Mouse (Mus musculus) layer of hippocampus, adult 9-11 months (tissue): Measurements from ENCODE around the gene Trim11.

Source experiments
- DNase-seq: peaks from one replicate; pipeline ENCODE4 v3.0.0; 2022

The Trim11 gene

DNA sequence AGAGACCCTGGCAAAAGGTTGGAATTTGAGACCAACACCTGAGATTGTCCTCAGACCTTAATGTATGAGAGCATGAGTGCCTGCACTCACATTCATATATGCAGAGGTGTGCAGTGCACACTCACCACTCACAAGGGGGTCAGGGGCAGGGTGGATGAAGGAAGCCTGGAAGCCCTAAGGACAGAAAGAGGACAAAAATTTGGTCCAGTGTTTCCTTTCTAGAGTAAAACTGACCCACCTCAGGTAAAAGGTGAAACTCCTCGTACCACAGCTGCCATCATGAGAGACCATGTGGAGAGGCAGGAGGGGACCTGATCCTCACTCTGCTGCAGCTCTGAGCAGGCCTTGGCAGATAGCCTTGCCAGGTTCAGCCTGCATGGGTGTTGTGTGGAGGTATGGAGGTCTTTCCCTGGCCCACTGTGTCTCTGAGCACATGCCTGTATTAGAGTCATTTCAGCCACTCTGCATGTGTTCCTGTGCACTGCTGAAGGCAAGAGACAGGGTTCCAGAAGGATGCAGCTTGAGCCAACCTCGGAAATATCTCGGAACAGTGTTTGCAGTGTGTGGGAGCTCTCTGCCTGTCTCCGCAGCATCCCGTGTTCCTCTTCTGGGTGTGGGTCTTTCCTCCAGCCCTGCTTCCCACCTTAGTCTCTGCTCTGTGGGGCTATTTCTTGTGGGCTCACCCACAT is 20.5 kb upstream of the Trim11 start:
- no peak for DNase-seq

DNA sequence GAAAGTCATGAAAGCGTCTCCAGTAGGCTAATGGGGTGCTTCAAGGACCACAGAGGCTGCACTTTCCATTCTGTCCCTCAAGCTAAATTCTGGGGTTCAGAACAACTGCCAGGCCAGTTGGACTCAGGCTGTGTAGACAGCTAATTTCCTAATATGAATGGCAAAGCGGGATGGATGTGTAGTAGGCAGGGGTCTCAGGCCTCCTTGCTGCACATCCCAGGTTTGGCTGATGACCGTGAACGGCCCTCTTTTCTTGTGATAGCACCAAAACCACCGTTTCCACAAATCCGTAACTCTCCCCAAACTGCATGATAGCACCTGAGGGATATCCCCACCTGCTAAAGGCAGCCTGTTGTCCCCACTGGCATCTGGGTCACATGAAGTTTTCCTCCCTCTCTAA is 19.4 kb upstream of the Trim11 start:
- DNase-seq, result no peak

DNA sequence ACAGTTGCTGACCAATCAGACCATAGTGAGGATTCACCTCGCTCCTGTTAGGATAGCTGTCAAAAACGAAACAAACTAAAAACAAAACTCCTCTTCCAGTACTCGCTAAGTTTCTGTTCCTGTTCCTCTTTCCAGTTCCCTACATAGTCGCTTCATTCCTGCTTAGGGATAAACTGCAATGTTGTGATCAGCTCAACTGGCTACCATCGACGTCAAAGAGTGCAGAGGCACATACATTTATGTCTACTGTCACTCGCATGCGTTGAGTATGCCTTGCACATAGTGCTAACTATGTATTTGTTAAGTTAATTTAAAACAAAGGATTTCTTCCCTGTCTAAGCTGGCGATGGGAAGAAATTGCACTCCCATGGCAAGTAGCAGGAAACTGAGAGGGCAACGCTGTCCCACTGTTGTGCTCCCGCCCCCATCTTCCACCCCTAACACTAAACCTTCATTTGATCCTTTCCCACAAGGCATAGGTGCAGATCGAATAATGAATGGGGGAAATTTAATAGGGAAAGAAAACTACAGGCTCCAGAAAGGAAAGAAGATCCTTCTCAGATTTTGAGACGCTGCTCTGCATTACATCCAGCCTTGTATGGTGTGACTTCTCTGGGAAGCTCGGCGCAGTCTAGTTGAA is 18.6 kb upstream of the Trim11 start:
- DNase-seq, result no peak

DNA sequence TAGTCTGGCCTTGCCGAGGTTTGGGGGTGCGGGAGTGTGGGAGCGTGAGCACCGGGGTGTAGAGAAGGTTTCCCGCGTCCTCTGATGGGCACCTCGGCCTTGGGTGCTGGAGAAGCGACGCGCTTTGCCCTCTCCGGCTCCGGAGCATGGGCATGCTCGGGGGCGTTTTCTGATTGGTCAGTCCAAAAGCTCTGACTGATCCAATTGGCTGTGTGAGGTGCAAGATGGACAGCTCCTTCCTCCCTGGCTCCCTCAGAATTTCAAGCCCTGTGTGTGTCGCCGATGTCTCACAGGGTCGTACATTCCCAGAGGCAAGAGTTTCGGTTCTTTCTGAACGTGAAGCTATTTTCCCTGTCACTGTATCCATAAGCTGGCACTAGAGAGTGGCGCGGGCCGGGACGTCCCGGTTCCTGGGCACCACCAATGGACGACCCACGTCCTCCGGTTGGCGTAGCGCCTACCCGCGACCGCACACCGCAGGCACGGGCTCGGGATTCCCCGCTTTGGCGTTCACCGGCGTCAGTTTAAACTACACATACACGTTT is 17.9 kb upstream of the Trim11 start:
- peak; percentile 89 for DNase-seq

DNA sequence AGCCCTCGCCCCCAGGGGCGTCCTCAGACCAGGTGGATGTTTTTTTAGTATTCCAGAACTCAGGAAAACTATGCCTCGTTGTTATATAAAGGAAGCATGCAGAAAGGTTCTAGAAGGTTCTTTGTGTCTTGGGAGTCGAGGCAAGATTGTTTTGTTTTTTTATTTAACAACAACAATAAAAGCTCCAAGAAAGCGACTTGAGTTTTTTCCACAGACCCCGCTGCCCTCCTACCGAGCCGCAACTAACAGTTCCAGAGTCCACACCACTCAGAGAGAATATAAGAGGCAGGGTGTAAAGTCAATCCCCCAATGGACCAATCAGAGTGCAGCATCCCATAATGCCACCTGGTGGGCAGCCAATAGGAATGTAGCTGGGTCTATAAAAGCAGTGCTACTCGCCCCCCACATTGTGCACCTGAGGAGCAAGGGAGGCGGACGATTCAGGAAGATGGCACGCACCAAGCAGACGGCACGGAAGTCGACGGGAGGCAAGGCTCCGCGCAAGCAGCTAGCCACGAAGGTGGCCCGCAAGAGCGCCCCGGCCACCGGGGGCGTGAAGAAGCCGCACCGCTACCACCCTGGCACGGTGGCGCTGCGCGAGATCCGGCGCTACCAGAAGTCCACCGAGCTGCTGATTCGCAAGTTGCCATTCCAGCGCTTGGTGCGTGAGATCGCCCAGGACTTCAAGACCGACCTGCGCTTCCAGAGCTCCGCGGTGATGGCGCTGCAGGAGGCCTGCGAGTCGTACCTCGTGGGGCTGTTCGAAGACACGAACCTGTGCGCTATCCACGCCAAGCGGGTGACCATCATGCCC is 16.3 kb upstream of the Trim11 start:
- DNase-seq, result no peak

DNA sequence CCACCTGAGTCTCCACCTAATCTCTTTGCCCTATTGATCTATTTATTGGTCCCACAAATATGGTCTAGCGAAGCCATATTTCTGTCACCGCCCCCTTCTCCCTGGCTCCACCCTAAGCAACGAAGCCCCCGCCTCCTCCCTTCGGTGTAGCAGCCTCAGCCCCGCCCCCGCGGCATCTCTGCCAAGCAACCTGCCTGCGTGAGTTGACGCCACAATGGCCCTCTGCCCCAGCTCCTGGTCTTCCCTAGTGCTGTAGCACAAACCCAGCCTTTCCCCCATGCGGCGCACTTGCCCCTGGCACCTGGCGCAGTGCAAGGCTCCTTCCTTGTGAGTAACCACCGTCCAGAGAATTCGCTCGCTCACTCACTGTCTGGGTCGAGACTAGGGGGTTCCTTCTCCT is 14.3 kb upstream of the Trim11 start:
- no peak for DNase-seq

- DNase-seq, result no peak
Measured at GRCm38 (mm10) chr11:58964216-58964615, 13.7 kb upstream of the Trim11 start.

GRCm38 (mm10) chr11:58965001-58965760 is 12.7 kb upstream of the Trim11 start:
- DNase-seq, result no peak

GRCm38 (mm10) chr11:58967346-58967745 is 10.5 kb upstream of the Trim11 start:
- no peak for DNase-seq

DNA sequence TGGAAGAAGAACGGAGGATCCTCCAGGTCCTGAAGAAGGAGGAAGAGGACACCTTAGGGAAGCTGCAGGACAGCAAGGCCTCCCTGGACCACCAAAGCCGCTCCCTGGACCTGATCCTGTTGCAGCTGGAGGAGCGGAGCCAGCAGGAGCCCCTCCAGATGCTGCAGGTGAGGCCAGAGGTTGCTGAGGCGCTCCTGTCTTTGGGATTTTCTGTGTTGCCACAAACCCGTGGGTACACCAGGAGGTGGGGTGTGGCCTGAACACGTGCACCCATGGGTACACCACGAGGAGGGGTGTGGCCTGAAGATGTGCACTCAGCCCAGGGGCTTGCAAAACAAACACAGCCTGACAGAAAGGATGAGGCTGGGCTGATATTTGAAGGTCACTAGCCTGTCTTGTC is 9.3 kb upstream of the Trim11 start:
- no peak for DNase-seq

DNA sequence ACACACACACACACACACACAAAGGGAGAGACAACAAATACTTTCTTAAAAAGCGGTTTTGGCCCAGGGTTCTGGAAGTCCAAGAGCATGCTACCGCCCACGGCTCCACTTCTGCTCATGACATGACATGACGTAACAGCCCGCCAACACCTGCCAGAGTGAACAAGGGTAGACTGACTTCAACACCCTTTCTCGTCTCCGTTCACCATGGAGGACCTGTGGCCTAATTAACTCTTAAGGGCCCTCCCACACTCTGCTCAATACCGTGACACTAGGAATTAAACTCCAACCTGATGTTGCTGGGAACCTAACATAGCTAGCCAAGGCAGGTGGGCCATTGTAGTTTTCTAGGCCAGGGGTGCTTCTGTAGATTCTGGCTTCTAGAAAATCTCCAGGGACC is 8.9 kb upstream of the Trim11 start:
- DNase-seq, result no peak

DNA sequence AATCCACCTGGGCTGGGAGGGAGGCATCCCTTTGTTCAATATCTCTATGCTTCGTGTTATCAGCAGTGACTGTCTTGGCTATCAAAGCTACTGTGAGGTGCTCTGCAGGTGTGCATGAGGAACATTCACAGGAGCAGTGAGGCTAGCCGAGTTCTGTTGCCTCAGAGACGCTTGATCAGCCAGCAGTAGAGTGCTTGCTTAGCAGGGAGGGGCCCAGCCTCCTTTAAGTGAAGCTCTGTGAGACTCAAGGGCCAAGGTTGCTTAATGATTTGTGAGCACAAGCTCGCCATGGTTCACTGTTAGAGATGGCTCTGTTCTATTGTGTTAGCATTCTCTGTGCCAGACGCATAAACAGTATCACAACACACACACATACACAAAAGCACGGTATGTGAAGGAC is 8.2 kb upstream of the Trim11 start:
- no peak for DNase-seq

- no peak for DNase-seq
Measured at GRCm38 (mm10) chr11:58970831-58971530, 6.9 kb upstream of the Trim11 start.

- DNase-seq, result no peak
Measured at GRCm38 (mm10) chr11:58971796-58972195, 6.1 kb upstream of the Trim11 start.

DNA sequence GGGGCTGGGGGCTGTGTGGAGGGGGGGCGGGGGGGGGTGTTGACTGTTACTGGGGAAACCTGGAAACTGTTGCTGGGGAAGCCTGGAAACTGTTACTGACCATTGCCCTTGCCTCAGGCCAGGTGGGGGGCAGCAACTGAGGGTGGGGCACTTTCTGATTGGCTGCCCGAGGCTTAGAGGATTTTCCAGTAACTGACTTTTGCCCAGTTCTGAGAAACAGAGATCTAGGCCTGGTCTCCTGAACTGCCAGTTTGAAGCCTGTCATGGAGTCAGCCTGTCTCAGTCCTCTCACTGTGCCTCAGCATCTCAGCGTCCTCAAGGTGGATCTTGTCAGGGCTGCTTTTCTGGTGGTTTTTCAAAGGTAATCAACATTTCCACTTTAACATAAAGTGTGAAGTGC is 3.5 kb upstream of the Trim11 start:
- no peak for DNase-seq

- DNase-seq, result no peak
Measured at GRCm38 (mm10) chr11:58977150-58977549, 743 bp upstream of the Trim11 start.

- DNase-seq, result no peak
Measured at GRCm38 (mm10) chr11:58977607-58978026, 276 bp upstream of the Trim11 start.

DNA sequence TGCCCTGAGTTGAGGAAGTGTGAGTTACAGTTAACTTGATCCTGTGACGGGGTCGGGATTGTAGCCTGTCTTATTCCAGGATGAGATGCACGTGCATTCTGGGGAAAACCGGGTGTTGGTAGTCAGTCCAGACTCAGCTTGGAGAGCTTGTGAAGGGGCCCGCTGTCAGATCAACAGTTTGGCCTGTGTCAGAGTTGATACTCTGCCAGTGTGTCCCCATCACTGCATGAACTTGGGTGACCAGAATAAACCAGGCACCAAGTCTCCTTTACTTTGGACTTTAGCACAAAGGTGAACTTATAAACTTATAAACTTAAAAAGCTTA is 775 bp downstream of the Trim11 start:
- DNase-seq, result no peak

- DNase-seq, result no peak
Measured at GRCm38 (mm10) chr11:58979183-58979582, 1.3 kb downstream of the Trim11 start.

GRCm38 (mm10) chr11:58979661-58980060 is 1.8 kb downstream of the Trim11 start:
- no peak for DNase-seq

DNA sequence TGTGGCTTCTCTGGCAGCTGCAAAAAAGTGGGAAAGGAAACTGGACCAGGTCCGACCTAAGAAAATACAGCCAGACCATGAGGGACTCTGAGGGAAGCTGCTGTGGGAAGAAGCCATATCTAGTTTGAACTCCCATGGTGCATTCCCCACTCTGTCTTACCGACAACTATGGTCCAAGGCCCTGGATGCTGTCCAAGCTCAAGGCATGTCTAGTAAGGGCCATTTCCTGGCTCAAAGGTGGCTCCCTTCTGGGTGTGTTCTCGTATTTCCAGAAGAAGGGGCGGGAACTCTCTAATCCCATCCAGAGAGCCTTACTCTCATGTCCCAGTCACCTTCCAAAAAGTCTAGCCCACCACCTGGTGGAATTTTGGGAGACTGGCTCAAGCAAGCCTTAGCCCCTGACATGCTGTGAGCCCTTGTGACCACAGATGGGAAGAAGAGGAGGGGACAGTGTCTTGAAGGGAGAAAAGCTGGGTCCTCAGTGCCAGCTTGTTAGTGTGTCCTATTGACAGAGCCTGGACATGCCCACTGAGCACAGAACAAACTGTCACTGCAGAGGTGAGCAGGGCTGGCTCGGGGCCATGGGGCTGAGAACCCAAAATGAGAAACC is 2.6 kb downstream of the Trim11 start:
- DNase-seq, result no peak
